Mouse (Mus musculus): ENCODE results near the gene Olfr1426. TPM values are rescaled to one million over a fixed set of nuclear protein-coding genes. Genes with fewer than 3 reads are reported as not detected.
"Not testable (repeated sequence)": the region's sequence is repeated elsewhere in the genome, so short reads cannot be mapped to it uniquely, and the experiment has no call there.

Olfr1426 gene
- polyA plus RNA-seq, 2 experiments: not detected

- H3K4me3 ChIP-seq (ENCODE audit: insufficient read depth in 1 of 2, low read depth in 2 of 2, low read length in 2 of 2): no peak overlapping the region
- DNase-seq (ENCODE audit: low read depth in 3 of 3, low spot score in 3 of 3) (no peak), ATAC-seq (ENCODE audit: insufficient read depth) (no peak)
- H3K4me1 ChIP-seq (replicated peaks; ENCODE audit: control insufficient read depth in 2 of 2, insufficient read depth in 2 of 2, low read length in 1 of 2): no peaks in the 10 kb centered on the region
- H3K36me3 ChIP-seq (replicated peaks; ENCODE audit: control insufficient read depth, insufficient read depth, low read depth): no peaks in the 10 kb centered on the region
- H3K4me2 ChIP-seq (ENCODE audit: low read depth): no peak overlapping the region
- TF ChIP-seq EP300 (IDR thresholded peaks at IDR 0.05; ENCODE audit: low read depth): no peak
- no peak for TF ChIP-seq CTCF (IDR thresholded peaks at IDR 0.05; ENCODE audit: low read depth)
- H3K27me3 ChIP-seq (ENCODE audit: control insufficient read depth, insufficient read depth, low read length): no peaks in the 10 kb centered on the region
- no peaks in the 10 kb centered on the region for H3K9me3 ChIP-seq (ENCODE audit: control insufficient read depth, low read length)
- no peak overlapping the region for H3K9ac ChIP-seq (replicated peaks)
- WGBS (ENCODE audit: insufficient replicate concordance): 44% methylated on average over 1 of the region's 1 CpGs
- H3K27ac ChIP-seq: no peak overlapping the region
Measured at GRCm38 (mm10) chr19:12113807-12114206, 22.0 kb upstream of the Olfr1426 start.

- no peaks in the 10 kb centered on the region for H3K27me3 ChIP-seq (ENCODE audit: control insufficient read depth, insufficient read depth, low read length)
- H3K9me3 ChIP-seq (ENCODE audit: control insufficient read depth, low read length): no peaks in the 10 kb centered on the region
- no peak for TF ChIP-seq CTCF (IDR thresholded peaks at IDR 0.05; ENCODE audit: low read depth)
- TF ChIP-seq EP300 (IDR thresholded peaks at IDR 0.05; ENCODE audit: low read depth): no peak
- no peak overlapping the region for H3K4me2 ChIP-seq (ENCODE audit: low read depth)
- no peak overlapping the region for H3K9ac ChIP-seq (replicated peaks)
- H3K27ac ChIP-seq: no peak overlapping the region
- no peak overlapping the region for H3K4me3 ChIP-seq (ENCODE audit: insufficient read depth in 1 of 2, low read depth in 2 of 2, low read length in 2 of 2)
- no peaks in the 10 kb centered on the region for H3K36me3 ChIP-seq (replicated peaks; ENCODE audit: control insufficient read depth, insufficient read depth, low read depth)
- no peaks in the 10 kb centered on the region for H3K4me1 ChIP-seq (replicated peaks; ENCODE audit: control insufficient read depth in 2 of 2, insufficient read depth in 2 of 2, low read length in 1 of 2)
- no peak for DNase-seq (ENCODE audit: low read depth in 3 of 3, low spot score in 3 of 3)
- no peak for ATAC-seq (ENCODE audit: insufficient read depth)
- WGBS (ENCODE audit: insufficient replicate concordance): 32% methylated on average over 1 of the region's 1 CpGs
Measured at GRCm38 (mm10) chr19:12104541-12104940, 12.7 kb upstream of the Olfr1426 start.

GRCm38 (mm10) chr19:12103234-12103633 is 11.4 kb upstream of the Olfr1426 start, which contains the start of gene Olfr1427:
Gene Olfr1427, minus strand, starts transcription at chr19:12103334.
- TF ChIP-seq EP300 (IDR thresholded peaks at IDR 0.05; ENCODE audit: low read depth): no peak
- no peak for TF ChIP-seq CTCF (IDR thresholded peaks at IDR 0.05; ENCODE audit: low read depth)
- Histone ChIP-seq H3K4me1 (replicated peaks; ENCODE audit: control insufficient read depth in 2 of 2, insufficient read depth in 2 of 2, low read length in 1 of 2) (no peaks in the 10 kb centered on the region), H3K9me3 (ENCODE audit: control insufficient read depth, low read length) (no peaks in the 10 kb centered on the region), H3K4me3 (ENCODE audit: insufficient read depth in 1 of 2, low read depth in 2 of 2, low read length in 2 of 2) (no peak within 1 kb of the TSS), H3K27ac (no peak within 1 kb of the TSS), H3K9ac (replicated peaks) (no peak within 1 kb of the TSS), H3K4me2 (ENCODE audit: low read depth) (no peak within 1 kb of the TSS), H3K27me3 (ENCODE audit: control insufficient read depth, insufficient read depth, low read length) (no peaks in the 10 kb centered on the region), H3K36me3 (replicated peaks; ENCODE audit: control insufficient read depth, insufficient read depth, low read depth) (no peaks in the 10 kb centered on the region)
- ATAC-seq (ENCODE audit: insufficient read depth) (no peak), DNase-seq (ENCODE audit: low read depth in 3 of 3, low spot score in 3 of 3) (no peak)
- 68% methylated on average over 2 of the region's 2 CpGs for WGBS (ENCODE audit: insufficient replicate concordance)

- not testable (repeated sequence) for H3K4me2 ChIP-seq (ENCODE audit: low read depth); H3K36me3 ChIP-seq (replicated peaks; ENCODE audit: control insufficient read depth, insufficient read depth, low read depth); H3K27ac ChIP-seq; DNase-seq (ENCODE audit: low read depth in 3 of 3, low spot score in 3 of 3); H3K4me3 ChIP-seq (ENCODE audit: insufficient read depth in 1 of 2, low read depth in 2 of 2, low read length in 2 of 2); ATAC-seq (ENCODE audit: insufficient read depth); H3K27me3 ChIP-seq (ENCODE audit: control insufficient read depth, insufficient read depth, low read length); H3K4me1 ChIP-seq (replicated peaks; ENCODE audit: control insufficient read depth in 2 of 2, insufficient read depth in 2 of 2, low read length in 1 of 2); H3K9me3 ChIP-seq (ENCODE audit: control insufficient read depth, low read length); H3K9ac ChIP-seq (replicated peaks)
- WGBS (ENCODE audit: insufficient replicate concordance): 62% methylated on average over 4 of the region's 4 CpGs
Measured at GRCm38 (mm10) chr19:12077631-12078030, 14.2 kb downstream of the Olfr1426 start, which contains the start of gene Olfr1425. Gene Olfr1425, minus strand, starts transcription at chr19:12077731.

- ATAC-seq (ENCODE audit: insufficient read depth); H3K4me1 ChIP-seq (replicated peaks; ENCODE audit: control insufficient read depth in 2 of 2, insufficient read depth in 2 of 2, low read length in 1 of 2); H3K9ac ChIP-seq (replicated peaks); H3K36me3 ChIP-seq (replicated peaks; ENCODE audit: control insufficient read depth, insufficient read depth, low read depth); H3K4me3 ChIP-seq (ENCODE audit: insufficient read depth in 1 of 2, low read depth in 2 of 2, low read length in 2 of 2); DNase-seq (ENCODE audit: low read depth in 3 of 3, low spot score in 3 of 3); H3K27ac ChIP-seq; H3K27me3 ChIP-seq (ENCODE audit: control insufficient read depth, insufficient read depth, low read length); H3K9me3 ChIP-seq (ENCODE audit: control insufficient read depth, low read length); H3K4me2 ChIP-seq (ENCODE audit: low read depth): not testable (repeated sequence)
- WGBS (ENCODE audit: insufficient replicate concordance): 49% methylated on average over 1 of the region's 1 CpGs
Measured at GRCm38 (mm10) chr19:12069546-12069945, 22.3 kb downstream of the Olfr1426 start.

- not testable (repeated sequence) for H3K4me1 ChIP-seq (replicated peaks; ENCODE audit: control insufficient read depth in 2 of 2, insufficient read depth in 2 of 2, low read length in 1 of 2); H3K4me2 ChIP-seq (ENCODE audit: low read depth); H3K4me3 ChIP-seq (ENCODE audit: insufficient read depth in 1 of 2, low read depth in 2 of 2, low read length in 2 of 2); H3K27ac ChIP-seq; ATAC-seq (ENCODE audit: insufficient read depth); H3K27me3 ChIP-seq (ENCODE audit: control insufficient read depth, insufficient read depth, low read length); H3K9ac ChIP-seq (replicated peaks); DNase-seq (ENCODE audit: low read depth in 3 of 3, low spot score in 3 of 3); H3K36me3 ChIP-seq (replicated peaks; ENCODE audit: control insufficient read depth, insufficient read depth, low read depth); H3K9me3 ChIP-seq (ENCODE audit: control insufficient read depth, low read length)
- WGBS (ENCODE audit: insufficient replicate concordance): 43% methylated on average over 1 of the region's 1 CpGs
Measured at GRCm38 (mm10) chr19:12067806-12068205, 24.0 kb downstream of the Olfr1426 start.

- 64% methylated on average over 1 of the region's 1 CpGs for WGBS (ENCODE audit: insufficient replicate concordance)
- not testable (repeated sequence) for DNase-seq (ENCODE audit: low read depth in 3 of 3, low spot score in 3 of 3)
Measured at GRCm38 (mm10) chr19:12062582-12062981, 29.2 kb downstream of the Olfr1426 start, which contains the start of gene Olfr1424. Gene Olfr1424, minus strand, starts transcription at chr19:12062682.

More at GRCm38 (mm10) chr19:12062582-12062981, 29.2 kb downstream of the Olfr1426 start, which contains the start of gene Olfr1424:
- H3K9ac ChIP-seq (replicated peaks); H3K4me3 ChIP-seq (ENCODE audit: insufficient read depth in 1 of 2, low read depth in 2 of 2, low read length in 2 of 2); H3K4me2 ChIP-seq (ENCODE audit: low read depth); ATAC-seq (ENCODE audit: insufficient read depth); H3K9me3 ChIP-seq (ENCODE audit: control insufficient read depth, low read length); H3K36me3 ChIP-seq (replicated peaks; ENCODE audit: control insufficient read depth, insufficient read depth, low read depth); H3K4me1 ChIP-seq (replicated peaks; ENCODE audit: control insufficient read depth in 2 of 2, insufficient read depth in 2 of 2, low read length in 1 of 2); H3K27ac ChIP-seq; H3K27me3 ChIP-seq (ENCODE audit: control insufficient read depth, insufficient read depth, low read length): not testable (repeated sequence)
